Mouse (Mus musculus): ENCODE results near the gene Iqsec1. TPM values are rescaled to one million over a fixed set of nuclear protein-coding genes. Genes with fewer than 3 reads are reported as not detected.

Iqsec1 gene
- total RNA-seq (2014; rRNA removed): 175 and 179 TPM in 2 replicates
- 29.0 and 29.3 TPM in 2 replicates for polyA plus RNA-seq (2015; fragmentation: Nextera tagmentation; extraction: Ambion mirVana)

DNA sequence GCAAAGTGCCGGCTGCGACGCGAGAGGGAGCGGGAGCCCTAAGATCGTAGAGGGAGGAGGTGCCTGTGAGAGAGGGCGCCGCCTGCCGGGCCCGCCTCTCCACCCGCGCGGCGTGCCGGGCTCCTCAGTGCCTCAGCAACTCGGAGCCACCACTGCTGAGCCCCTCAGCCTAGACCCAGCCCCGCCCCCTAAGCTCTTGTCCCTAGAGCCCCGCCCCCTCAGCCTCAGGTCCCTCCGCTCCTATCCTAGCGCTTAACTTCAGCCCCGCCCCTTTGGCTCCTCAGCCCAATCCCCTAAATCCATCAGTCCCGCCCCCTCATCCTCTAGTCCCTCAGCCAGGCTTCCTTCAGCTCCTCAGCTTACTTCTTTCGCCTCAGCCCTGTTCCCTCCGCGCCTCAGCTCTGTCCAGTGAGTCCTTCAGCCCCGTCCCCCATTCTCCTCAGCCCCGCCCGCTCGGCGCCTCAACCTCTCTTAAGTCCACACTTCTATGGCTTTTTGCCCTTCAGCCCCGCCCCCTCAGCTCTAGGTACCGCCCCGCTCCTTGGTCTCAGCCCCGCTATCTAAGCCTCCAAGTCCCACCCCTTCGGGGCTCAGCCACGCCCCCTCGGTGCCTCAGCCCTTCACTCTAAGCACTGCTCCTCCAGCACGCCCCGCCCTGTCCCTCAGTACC is at the start of gene Iqsec1:
Gene Iqsec1 (minus strand): TSS at position 38 of the 670 bp plus-strand sequence.
- peak; percentile 54 for TF ChIP-seq CTCF (IDR thresholded peaks at IDR 0.05; ENCODE audit: low read depth)
- no peaks in the 10 kb centered on the region for H3K9me3 ChIP-seq (ENCODE audit: low read length)
- H3K4me3 ChIP-seq (ENCODE audit: low read length): peak within 1 kb of the TSS; percentile 68
- WGBS: 1% methylated on average over 26 of the region's 39 CpGs
- H3K9ac ChIP-seq (replicated peaks; ENCODE audit: low read length): peak within 1 kb of the TSS; percentile 73
- no peaks in the 10 kb centered on the region for H3K36me3 ChIP-seq (ENCODE audit: insufficient read depth, low read length)
- no peaks in the 10 kb centered on the region for H3K27me3 ChIP-seq (ENCODE audit: insufficient read depth, low read length)
- peak; percentile 95 for ATAC-seq
- H3K4me1 ChIP-seq (ENCODE audit: insufficient read depth, low read length): peaks cover 7% of the 10 kb centered on the region
- H3K27ac ChIP-seq: peak within 1 kb of the TSS; percentile 45; the same call in 1 of the 2 replicates
- DNase-seq (ENCODE audit: low spot score): peak; percentile 95
- H3K4me2 ChIP-seq (ENCODE audit: low read depth, low read length): peak within 1 kb of the TSS; percentile 93

DNA sequence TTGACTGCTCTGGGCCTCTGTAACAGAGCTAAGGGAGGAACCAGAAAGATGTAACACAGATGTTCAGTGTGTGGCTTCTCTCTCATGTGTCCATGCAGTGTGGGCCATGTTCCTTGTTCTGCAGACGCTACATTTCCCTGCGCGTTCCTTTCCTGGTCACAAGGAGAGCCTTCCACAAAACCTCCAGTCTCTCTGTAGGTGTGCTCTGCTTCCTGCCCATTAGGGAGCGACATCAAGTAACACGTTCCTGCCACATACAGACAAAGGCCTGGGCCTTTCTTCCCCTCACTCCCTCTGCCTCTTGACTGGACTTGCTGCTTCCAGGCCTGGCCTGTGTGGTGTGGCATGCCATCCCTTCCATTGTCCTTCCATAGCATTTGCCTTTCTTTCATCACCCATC is 39.8 kb upstream of the Iqsec1 start:
- no peak for ATAC-seq
- Histone ChIP-seq H3K9me3 (ENCODE audit: low read length) (no peaks in the 10 kb centered on the region), H3K9ac (replicated peaks; ENCODE audit: low read length) (no peak overlapping the region), H3K4me1 (ENCODE audit: insufficient read depth, low read length) (no peaks in the 10 kb centered on the region), H3K27me3 (ENCODE audit: insufficient read depth, low read length) (no peaks in the 10 kb centered on the region), H3K27ac (no peak overlapping the region), H3K4me2 (ENCODE audit: low read depth, low read length) (no peak overlapping the region), H3K36me3 (ENCODE audit: insufficient read depth, low read length) (peaks cover 28% of the 10 kb centered on the region; the same call in 1 of the 2 replicates), H3K4me3 (ENCODE audit: low read length) (no peak overlapping the region)
- TF ChIP-seq CTCF (IDR thresholded peaks at IDR 0.05; ENCODE audit: low read depth): no peak
- DNase-seq (ENCODE audit: low spot score): no peak
- 90% methylated on average over 5 of the region's 5 CpGs for WGBS

DNA sequence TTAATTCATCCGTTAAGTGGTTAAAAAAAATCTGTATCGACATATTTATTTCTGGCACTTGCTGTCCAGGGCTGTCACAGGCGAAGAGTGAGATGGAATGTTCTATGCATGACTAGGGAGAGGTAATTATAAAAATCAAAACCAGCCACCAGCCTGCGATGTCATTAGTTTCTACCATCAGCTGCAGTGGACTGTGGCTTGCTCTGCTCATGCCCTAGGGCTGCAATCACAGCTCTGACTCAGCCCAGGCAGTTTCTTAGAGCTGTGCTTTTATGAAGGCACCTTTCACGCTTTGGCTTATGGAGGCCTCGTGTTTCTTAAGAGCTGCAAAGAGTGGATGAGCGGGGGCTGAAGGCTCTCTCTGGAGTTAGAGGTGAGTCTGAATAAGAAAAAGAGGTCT is 32.3 kb upstream of the Iqsec1 start:
- Histone ChIP-seq H3K9ac (replicated peaks; ENCODE audit: low read length) (no peak overlapping the region; the same call in 1 of the 2 replicates), H3K4me1 (ENCODE audit: insufficient read depth, low read length) (no peaks in the 10 kb centered on the region), H3K4me3 (ENCODE audit: low read length) (no peak overlapping the region), H3K4me2 (ENCODE audit: low read depth, low read length) (no peak overlapping the region), H3K36me3 (ENCODE audit: insufficient read depth, low read length) (peaks cover 6% of the 10 kb centered on the region; the same call in 1 of the 2 replicates), H3K9me3 (ENCODE audit: low read length) (no peaks in the 10 kb centered on the region), H3K27ac (no peak overlapping the region), H3K27me3 (ENCODE audit: insufficient read depth, low read length) (no peaks in the 10 kb centered on the region)
- no peak for TF ChIP-seq CTCF (IDR thresholded peaks at IDR 0.05; ENCODE audit: low read depth)
- WGBS: 70% methylated on average over 7 of the region's 7 CpGs
- DNase-seq (ENCODE audit: low spot score) (peak; percentile 35), ATAC-seq (peak; percentile 37; the same call in 1 of the 2 replicates)

DNA sequence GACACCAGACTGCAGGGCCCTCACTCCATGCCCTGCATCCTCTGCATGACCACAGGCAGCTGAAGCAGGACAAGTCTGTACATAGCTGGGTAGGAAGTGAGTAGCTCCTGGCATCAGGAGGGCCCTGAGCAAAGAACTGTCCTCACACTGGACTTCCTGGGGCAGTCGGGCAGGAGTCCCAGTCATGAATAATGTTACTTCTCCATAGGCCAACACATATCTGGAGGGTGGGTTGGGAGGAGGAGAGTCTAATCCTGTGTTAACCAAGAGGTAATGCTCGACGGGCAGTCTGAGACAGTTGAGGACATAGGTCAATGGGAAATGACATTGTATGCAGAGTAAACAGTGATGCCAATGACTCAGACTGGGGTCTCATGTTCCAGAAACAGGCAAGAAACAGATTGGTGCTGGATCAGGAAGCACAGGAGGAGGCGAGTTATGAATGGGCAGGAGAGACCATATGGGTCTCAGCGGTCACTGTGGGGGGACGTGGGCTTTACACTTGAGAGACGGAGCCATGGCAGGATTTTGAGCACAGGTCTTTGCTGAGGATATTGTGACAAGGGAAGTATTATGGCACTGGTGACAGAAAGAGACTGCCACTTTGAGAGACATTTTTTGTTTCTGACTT is 28.2 kb upstream of the Iqsec1 start:
- no peak for TF ChIP-seq CTCF (IDR thresholded peaks at IDR 0.05; ENCODE audit: low read depth)
- Histone ChIP-seq H3K36me3 (ENCODE audit: insufficient read depth, low read length) (peaks cover 9% of the 10 kb centered on the region), H3K9ac (replicated peaks; ENCODE audit: low read length) (no peak overlapping the region), H3K27ac (no peak overlapping the region), H3K9me3 (ENCODE audit: low read length) (no peaks in the 10 kb centered on the region), H3K4me3 (ENCODE audit: low read length) (no peak overlapping the region), H3K4me1 (ENCODE audit: insufficient read depth, low read length) (no peaks in the 10 kb centered on the region), H3K27me3 (ENCODE audit: insufficient read depth, low read length) (no peaks in the 10 kb centered on the region), H3K4me2 (ENCODE audit: low read depth, low read length) (no peak overlapping the region)
- WGBS: 76% methylated on average over 7 of the region's 7 CpGs
- ATAC-seq: no peak
- DNase-seq (ENCODE audit: low spot score): no peak

DNA sequence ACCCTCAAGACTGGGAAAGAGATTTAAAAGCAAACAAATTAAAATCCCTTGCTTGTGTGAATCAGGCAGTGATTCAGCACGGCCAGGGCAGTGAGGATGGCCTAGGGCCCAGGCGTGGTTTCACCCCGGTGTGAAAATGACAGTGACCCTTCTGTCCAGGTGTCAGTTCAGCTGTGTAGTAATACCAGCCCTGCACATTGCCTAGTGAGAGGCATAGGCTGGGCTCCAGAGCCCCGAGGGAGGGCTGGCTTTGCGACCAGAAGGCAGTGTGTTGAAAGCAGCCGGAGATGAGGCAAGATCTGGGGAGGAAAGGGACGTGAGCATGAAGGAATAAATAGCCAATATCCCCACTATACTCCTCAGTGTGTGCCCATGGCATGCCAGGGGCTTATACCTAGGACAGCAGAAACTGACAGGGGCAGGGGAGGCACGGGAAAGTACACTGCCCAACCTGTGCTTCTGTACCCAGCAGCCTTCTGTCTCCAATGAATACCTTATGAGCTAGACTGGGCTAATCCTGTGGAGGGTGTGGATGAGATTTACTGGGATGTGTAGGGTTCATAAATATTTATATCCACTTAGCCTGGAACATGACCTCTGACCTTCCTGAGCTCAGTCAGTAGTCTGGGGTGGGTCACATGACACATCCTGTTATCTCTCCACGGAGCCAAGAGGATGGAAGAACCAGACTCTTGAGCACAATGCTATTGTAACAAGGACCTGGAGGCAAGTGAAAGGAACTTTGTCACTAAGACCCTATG is 25.9 kb upstream of the Iqsec1 start:
- H3K27me3 ChIP-seq (ENCODE audit: insufficient read depth, low read length): no peaks in the 10 kb centered on the region
- H3K4me1 ChIP-seq (ENCODE audit: insufficient read depth, low read length): no peaks in the 10 kb centered on the region
- TF ChIP-seq CTCF (IDR thresholded peaks at IDR 0.05; ENCODE audit: low read depth): no peak
- no peak overlapping the region for H3K9ac ChIP-seq (replicated peaks; ENCODE audit: low read length)
- DNase-seq (ENCODE audit: low spot score) (no peak), ATAC-seq (no peak)
- no peak overlapping the region for H3K4me2 ChIP-seq (ENCODE audit: low read depth, low read length)
- 64% methylated on average over 9 of the region's 9 CpGs for WGBS
- no peak overlapping the region for H3K4me3 ChIP-seq (ENCODE audit: low read length)
- H3K9me3 ChIP-seq (ENCODE audit: low read length): no peaks in the 10 kb centered on the region
- no peak overlapping the region for H3K27ac ChIP-seq
- H3K36me3 ChIP-seq (ENCODE audit: insufficient read depth, low read length): peaks cover 9% of the 10 kb centered on the region

DNA sequence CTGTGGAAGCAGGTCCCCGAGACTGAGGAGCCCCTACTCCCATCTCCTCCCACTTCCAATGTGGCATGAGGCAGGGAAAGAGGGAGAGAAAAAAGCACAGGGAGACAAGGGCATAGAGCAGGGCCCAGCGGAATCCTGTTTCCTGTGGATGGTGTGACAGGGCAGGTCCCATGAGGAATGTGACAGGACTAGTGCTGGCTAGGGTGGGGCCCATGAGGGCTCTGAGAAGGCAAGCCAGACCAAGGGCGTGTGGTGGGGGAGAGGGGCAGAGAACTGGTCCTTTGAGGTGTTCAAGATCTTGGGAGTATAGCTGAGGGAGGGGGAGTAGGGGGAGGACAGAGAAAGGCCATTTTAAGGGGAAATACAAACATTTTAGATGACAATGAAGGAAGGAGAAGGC is 24.0 kb upstream of the Iqsec1 start:
- Histone ChIP-seq H3K4me1 (ENCODE audit: insufficient read depth, low read length) (no peaks in the 10 kb centered on the region), H3K4me2 (ENCODE audit: low read depth, low read length) (no peak overlapping the region), H3K9ac (replicated peaks; ENCODE audit: low read length) (no peak overlapping the region), H3K27ac (no peak overlapping the region), H3K27me3 (ENCODE audit: insufficient read depth, low read length) (no peaks in the 10 kb centered on the region), H3K9me3 (ENCODE audit: low read length) (no peaks in the 10 kb centered on the region), H3K4me3 (ENCODE audit: low read length) (no peak overlapping the region), H3K36me3 (ENCODE audit: insufficient read depth, low read length) (peaks cover 9% of the 10 kb centered on the region)
- ATAC-seq (no peak), DNase-seq (ENCODE audit: low spot score) (no peak)
- WGBS: 81% methylated on average over 3 of the region's 3 CpGs
- no peak for TF ChIP-seq CTCF (IDR thresholded peaks at IDR 0.05; ENCODE audit: low read depth)

All from hindbrain, postnatal 0 days (tissue).